Mouse (Mus musculus) 3134 (cell line): ENCODE data around the gene Mdk.
A peak's percentile ranks its signal among the peaks of the same experiment; 100 is the strongest.

Source experiments
- DNase-seq: peaks from one replicate; pipeline ENCODE4 v3.0.0-alpha.2; 2011; ENCODE audit warnings: low spot score; ENCODE audit not compliant: insufficient read length; ENCODE audit errors: extremely low read depth

Mdk gene

GRCm38 (mm10) chr2:91932160-91932711 lies at the start of gene Mdk:
Gene Mdk, minus strand, starts transcription at chr2:91932297.
- DNase-seq = no peak

GRCm38 (mm10) chr2:91980830-91981229 lies 48.7 kb upstream of the Mdk start:
- no peak for DNase-seq

GRCm38 (mm10) chr2:91980245-91980644 lies 48.1 kb upstream of the Mdk start:
- no peak for DNase-seq

GRCm38 (mm10) chr2:91978547-91978946 lies 46.5 kb upstream of the Mdk start:
- no peak for DNase-seq

- DNase-seq = no peak
Measured at GRCm38 (mm10) chr2:91977960-91978359, 45.9 kb upstream of the Mdk start.

- DNase-seq = no peak
Measured at GRCm38 (mm10) chr2:91975581-91976541, 43.8 kb upstream of the Mdk start, which contains the start of gene Dgkz. Gene Dgkz, minus strand, starts transcription at chr2:91975864.

- no peak for DNase-seq
Measured at GRCm38 (mm10) chr2:91973416-91974135, 41.5 kb upstream of the Mdk start.

- no peak for DNase-seq
Measured at GRCm38 (mm10) chr2:91972121-91972566, 40.0 kb upstream of the Mdk start.

GRCm38 (mm10) chr2:91971231-91972097 lies 39.4 kb upstream of the Mdk start:
- no peak for DNase-seq

GRCm38 (mm10) chr2:91967962-91968361 lies 35.9 kb upstream of the Mdk start:
- DNase-seq = no peak

- no peak for DNase-seq
Measured at GRCm38 (mm10) chr2:91966367-91966766, 34.3 kb upstream of the Mdk start.

GRCm38 (mm10) chr2:91965417-91965816 lies 33.3 kb upstream of the Mdk start:
- DNase-seq = no peak

- no peak for DNase-seq
Measured at GRCm38 (mm10) chr2:91964610-91965204, 32.6 kb upstream of the Mdk start.

GRCm38 (mm10) chr2:91963443-91963932 lies 31.4 kb upstream of the Mdk start:
- DNase-seq = peak; percentile 93

- peak; percentile 63 for DNase-seq
Measured at GRCm38 (mm10) chr2:91962864-91963401, 30.8 kb upstream of the Mdk start.

GRCm38 (mm10) chr2:91961901-91962761 lies 30.0 kb upstream of the Mdk start:
- no peak for DNase-seq

GRCm38 (mm10) chr2:91960459-91960858 lies 28.4 kb upstream of the Mdk start:
- DNase-seq = no peak
